Mouse (Mus musculus) C2C12 (cell line): ENCODE data around the gene Lrrc2. TPM values are rescaled to one million over a fixed set of nuclear protein-coding genes. Genes with fewer than 3 reads are reported as not detected.

Experiments
- H3K27me3 ChIP-seq: one replicate; pipeline ENCODE4 v1.6.1; 2011; ENCODE audit not compliant: control insufficient read depth, insufficient read depth, insufficient read length
- H3K36me3 ChIP-seq: one replicate; pipeline ENCODE4 v1.6.1; 2011; ENCODE audit not compliant: control insufficient read depth, insufficient read depth
- H3K4me3 ChIP-seq: one replicate; pipeline ENCODE4 v1.5.1; 2011; ENCODE audit warnings: mild to moderate bottlenecking, control low read depth; ENCODE audit not compliant: poor library complexity, insufficient read depth, severe bottlenecking
- H3K79me2 ChIP-seq: one replicate; pipeline ENCODE4 v1.6.1; 2011; ENCODE audit not compliant: control insufficient read depth, insufficient read depth
- H3K79me3 ChIP-seq: one replicate; pipeline ENCODE4 v1.6.1; 2011; ENCODE audit warnings: low read depth, control low read depth
- H3ac ChIP-seq: one replicate; pipeline ENCODE3; 2011; ENCODE audit warnings: low read depth; ENCODE audit not compliant: control insufficient read depth, insufficient read length
- CEBPB ChIP-seq: IDR thresholded peaks from one replicate; pipeline ENCODE4 v1.6.1; 2011; ENCODE audit warnings: low read depth, mild to moderate bottlenecking, control low read depth, moderate library complexity
- CTCF ChIP-seq: IDR thresholded peaks from one replicate; pipeline ENCODE4 v1.5.1; 2011; ENCODE audit not compliant: control insufficient read depth, insufficient read depth, insufficient read length
- FOSL1 ChIP-seq: IDR thresholded peaks from one replicate; pipeline ENCODE4 v1.8.0; 2011; ENCODE audit warnings: mild to moderate bottlenecking, low read length; ENCODE audit not compliant: poor library complexity, insufficient read depth, severe bottlenecking
- MAX ChIP-seq: IDR thresholded peaks from one replicate; pipeline ENCODE4 v1.6.1; 2011; ENCODE audit warnings: mild to moderate bottlenecking, control low read depth
- MYOD1 ChIP-seq: IDR thresholded peaks from one replicate; pipeline ENCODE4 v1.6.1; 2011; ENCODE audit warnings: low read depth; ENCODE audit not compliant: control insufficient read depth, insufficient read length
- MYOG ChIP-seq: IDR thresholded peaks from one replicate; pipeline ENCODE4 v1.6.1; 2011; ENCODE audit not compliant: control insufficient read depth, insufficient read length; ENCODE audit errors: extremely low read depth
- USF1 ChIP-seq: IDR thresholded peaks from one replicate; pipeline ENCODE4 v1.6.1; 2011; ENCODE audit warnings: low read depth, mild to moderate bottlenecking, control low read depth, moderate library complexity
- polyA plus RNA-seq: library from polyadenylated mRNA; unstranded; fragments of >200 nt; fragmentation: generic; extraction: Trizol; gene quantifications from one replicate; pipeline ENCODE4 v1.2.1, GENCODE M21; 2012; ENCODE audit warnings: missing spikeins

Lrrc2 gene
- polyA plus RNA-seq, 1 experiment, result 0.01 TPM

DNA sequence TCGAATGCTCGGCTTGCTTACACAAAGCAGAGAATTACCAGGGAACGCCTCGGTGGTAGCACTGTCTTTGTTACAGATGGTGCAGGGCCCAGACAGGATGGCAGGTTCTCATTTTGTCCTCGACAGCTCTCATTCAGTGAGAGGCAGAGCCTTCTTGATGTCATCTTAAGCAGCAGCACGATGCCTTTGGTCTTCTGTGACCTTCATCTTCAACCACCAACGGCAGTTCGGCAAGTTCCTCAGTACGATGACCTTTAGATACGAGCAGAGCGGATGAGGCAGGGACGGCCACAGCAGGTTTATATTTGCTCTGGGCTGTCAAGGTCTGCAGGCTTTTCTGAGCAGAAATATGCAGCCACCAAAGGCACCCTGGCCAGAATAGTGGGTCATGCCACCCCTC is 50.3 kb downstream of the Lrrc2 start:
- no peaks in the 10 kb centered on the region for H3K36me3 ChIP-seq
- no peak overlapping the region for H3ac ChIP-seq
- H3K27me3 ChIP-seq, result peaks cover 12% of the 10 kb centered on the region
- no peaks in the 10 kb centered on the region for H3K79me3 ChIP-seq
- TF ChIP-seq USF1 (no peak), MAX (no peak), CTCF (no peak)
- no peaks in the 10 kb centered on the region for H3K79me2 ChIP-seq
- no peak overlapping the region for H3K4me3 ChIP-seq

- Histone ChIP-seq H3K79me2 (no peaks in the 10 kb centered on the region), H3K36me3 (no peaks in the 10 kb centered on the region), H3K27me3 (peaks cover 21% of the 10 kb centered on the region), H3ac (no peak overlapping the region), H3K4me3 (no peak overlapping the region), H3K79me3 (no peaks in the 10 kb centered on the region)
- TF ChIP-seq CTCF (no peak), MYOD1 (no peak), MAX (no peak), USF1 (no peak), MYOG (no peak), CEBPB (no peak), FOSL1 (no peak)
These were observed 51.9 kb downstream of the Lrrc2 start for GRCm38 (mm10) chr9:111003279-111003678.

DNA sequence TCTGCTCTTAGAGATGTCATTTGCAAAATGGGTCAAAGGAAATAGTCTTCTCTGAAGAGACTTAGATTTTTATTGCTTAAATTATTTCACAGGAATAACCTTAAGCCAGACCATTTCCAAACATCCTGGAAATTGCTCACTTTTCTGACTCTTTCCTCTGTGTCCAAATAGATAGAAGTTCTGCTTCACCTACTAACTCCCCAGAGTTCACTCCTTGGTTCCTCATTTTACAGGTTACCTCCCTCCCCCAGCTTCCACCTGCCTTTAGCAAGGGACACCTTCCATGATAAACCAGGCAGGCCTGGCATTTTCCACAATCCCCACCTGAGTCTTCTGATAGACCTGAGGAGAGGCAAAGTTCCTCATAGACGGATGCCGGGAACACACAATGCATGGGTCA is 55.2 kb downstream of the Lrrc2 start:
- Histone ChIP-seq H3K79me2 (no peaks in the 10 kb centered on the region), H3K4me3 (no peak overlapping the region), H3K36me3 (no peaks in the 10 kb centered on the region), H3ac (no peak overlapping the region), H3K79me3 (no peaks in the 10 kb centered on the region), H3K27me3 (peaks cover 32% of the 10 kb centered on the region)
- TF ChIP-seq MAX, result no peak
- TF ChIP-seq MYOG, result no peak
- TF ChIP-seq CTCF, result no peak
- TF ChIP-seq FOSL1, result no peak
- TF ChIP-seq MYOD1, result no peak

GRCm38 (mm10) chr9:111009763-111010162 is 58.4 kb downstream of the Lrrc2 start:
- H3K79me2 ChIP-seq, result no peaks in the 10 kb centered on the region
- no peaks in the 10 kb centered on the region for H3K79me3 ChIP-seq
- no peaks in the 10 kb centered on the region for H3K36me3 ChIP-seq
- H3K4me3 ChIP-seq, result no peak overlapping the region
- no peak overlapping the region for H3ac ChIP-seq
- TF ChIP-seq MAX (no peak), MYOG (no peak), MYOD1 (no peak), CTCF (no peak), CEBPB (no peak), USF1 (no peak), FOSL1 (no peak)
- peaks cover 32% of the 10 kb centered on the region for H3K27me3 ChIP-seq

DNA sequence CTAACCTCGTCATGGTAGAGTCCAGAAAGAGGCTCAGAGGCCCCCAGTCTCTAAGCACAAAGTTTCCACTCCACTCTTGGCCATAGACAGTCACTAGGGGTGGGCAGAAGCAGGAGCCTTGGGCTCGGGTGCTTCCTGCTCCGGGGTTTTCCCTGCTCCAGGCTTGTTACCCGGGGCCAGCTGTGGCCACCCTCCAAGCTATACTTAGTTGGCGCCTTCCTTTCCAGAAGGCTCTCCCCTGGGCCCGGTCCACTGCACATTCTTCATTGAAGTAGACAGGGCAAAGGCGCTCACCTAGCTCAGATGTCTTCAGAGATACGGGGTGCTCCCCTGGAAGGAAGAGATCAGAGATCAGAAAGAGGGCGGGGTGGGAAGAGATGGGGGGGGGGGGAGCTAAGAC is 60.2 kb downstream of the Lrrc2 start:
- TF ChIP-seq MAX (no peak), MYOD1 (no peak), FOSL1 (no peak), CTCF (no peak), MYOG (no peak)
- Histone ChIP-seq H3ac (no peak overlapping the region), H3K27me3 (peaks cover 21% of the 10 kb centered on the region), H3K36me3 (no peaks in the 10 kb centered on the region), H3K4me3 (no peak overlapping the region), H3K79me3 (no peaks in the 10 kb centered on the region), H3K79me2 (no peaks in the 10 kb centered on the region)

GRCm38 (mm10) chr9:111012041-111012440 is 60.7 kb downstream of the Lrrc2 start:
- Histone ChIP-seq H3K79me3 (no peaks in the 10 kb centered on the region), H3K79me2 (no peaks in the 10 kb centered on the region), H3K27me3 (peaks cover 16% of the 10 kb centered on the region), H3K36me3 (no peaks in the 10 kb centered on the region), H3K4me3 (no peak overlapping the region), H3ac (no peak overlapping the region)
- TF ChIP-seq FOSL1 (no peak), MAX (no peak), MYOD1 (no peak), CTCF (no peak)

GRCm38 (mm10) chr9:111015658-111016057 is 64.3 kb downstream of the Lrrc2 start:
- H3K79me2 ChIP-seq, result no peaks in the 10 kb centered on the region
- peaks cover 11% of the 10 kb centered on the region for H3K27me3 ChIP-seq
- H3K36me3 ChIP-seq, result no peaks in the 10 kb centered on the region
- no peaks in the 10 kb centered on the region for H3K79me3 ChIP-seq
- H3ac ChIP-seq, result no peak overlapping the region
- no peak for TF ChIP-seq USF1
- no peak for TF ChIP-seq CTCF
- no peak for TF ChIP-seq MAX
- no peak for TF ChIP-seq CEBPB
- no peak for TF ChIP-seq MYOD1
- TF ChIP-seq MYOG, result no peak
- no peak for TF ChIP-seq FOSL1
- H3K4me3 ChIP-seq, result no peak overlapping the region
